Mouse (Mus musculus): ENCODE results near the gene Unc45b. TPM values are rescaled to one million over a fixed set of nuclear protein-coding genes. Genes with fewer than 3 reads are reported as not detected.
"Not testable (repeated sequence)": the region's sequence is repeated elsewhere in the genome, so short reads cannot be mapped to it uniquely, and the experiment has no call there.

Gene Unc45b
- polyA plus RNA-seq, 1 experiment from 2014 or later, result 1.3 TPM

DNA sequence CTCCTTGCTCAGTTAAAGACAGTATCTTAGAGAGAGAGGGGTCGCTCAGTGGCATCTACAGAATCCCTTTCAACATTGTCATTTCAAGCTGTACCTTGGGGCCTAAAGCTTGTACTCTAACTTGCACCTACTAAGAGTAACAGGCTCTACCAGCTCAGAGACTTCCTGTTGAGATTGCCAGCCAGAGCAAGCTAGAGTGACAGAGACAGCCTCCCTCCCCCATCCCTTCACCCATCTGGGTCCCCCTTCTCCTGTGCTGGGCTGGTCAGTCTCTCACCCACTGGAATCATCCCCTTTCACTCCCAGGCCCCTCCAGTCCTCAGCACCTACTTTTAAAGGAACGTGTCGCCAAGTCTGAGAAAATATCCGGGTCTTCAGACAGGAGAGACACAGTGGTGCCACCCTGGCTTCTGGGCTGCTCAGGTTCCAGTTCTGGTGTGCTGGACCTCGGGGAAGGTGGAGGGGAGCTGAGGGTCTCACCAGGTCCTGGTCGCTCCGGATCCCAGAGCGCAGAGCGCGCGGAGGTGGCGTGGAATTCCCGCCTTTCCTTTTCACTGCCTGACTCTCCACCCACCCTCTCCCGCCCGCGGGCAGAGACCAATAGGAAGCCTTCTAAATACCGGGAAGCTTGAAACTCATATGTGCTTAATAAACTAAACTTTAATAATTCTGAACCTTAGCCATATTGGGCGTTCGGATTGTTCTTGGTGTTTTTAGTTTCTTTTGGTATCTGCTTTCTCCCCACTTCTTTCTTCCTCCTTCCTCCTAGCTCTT is 80.4 kb downstream of the Unc45b start:
- H3K9me3 ChIP-seq; H3K36me3 ChIP-seq; ATAC-seq (ENCODE audit: low FRiP score); H3K27ac ChIP-seq; H3K4me1 ChIP-seq (replicated peaks): not testable (repeated sequence)
- Histone ChIP-seq H3K9ac (0 out of 2 replicates have a peak overlapping the region, but pooled peaks have one; percentile 35), H3K27me3 (peaks cover 15% of the 10 kb centered on the region), H3K4me3 (peak overlapping the region; percentile 36), H3K4me2 (peak overlapping the region; percentile 54)
- WGBS, result 13% methylated on average over 19 of the region's 19 CpGs

DNA sequence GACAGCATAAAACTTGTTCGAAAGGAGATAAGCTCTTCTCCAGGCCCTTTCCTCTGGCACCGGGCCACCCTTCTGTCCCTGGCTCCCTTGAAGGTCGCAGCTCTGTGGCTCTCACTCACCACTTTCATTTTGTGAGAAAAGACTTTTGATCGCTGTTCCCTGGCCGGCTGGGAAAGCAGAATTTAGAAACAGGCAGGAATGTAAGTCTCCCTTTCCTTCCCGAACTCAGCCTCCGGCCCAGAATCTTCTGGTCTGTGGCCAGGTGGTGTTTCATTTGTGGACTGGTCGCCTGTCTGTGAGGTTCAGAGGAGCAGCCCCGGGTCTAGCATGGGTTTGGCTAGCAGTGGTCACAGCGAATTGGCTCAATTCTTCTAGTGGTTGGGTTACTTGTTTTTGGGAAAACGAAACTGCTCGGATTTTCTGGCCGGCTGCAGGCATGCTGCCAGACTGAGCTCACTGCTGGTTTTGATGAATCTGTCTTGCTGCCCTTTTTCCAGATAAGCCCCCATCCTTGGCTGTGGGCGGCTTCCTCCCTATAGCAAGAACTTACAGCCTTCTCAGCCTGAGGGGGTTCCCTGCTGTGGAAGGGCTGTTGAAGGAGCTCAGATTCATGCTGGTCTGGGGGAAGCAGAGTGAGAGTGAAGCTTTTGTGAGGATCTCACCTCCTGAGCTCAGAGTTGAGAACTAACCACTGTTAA is 81.3 kb downstream of the Unc45b start, which contains the start of gene Slfn9:
Gene Slfn9, minus strand, starts transcription at position 362 of the 698 bp plus-strand sequence.
- peaks cover 15% of the 10 kb centered on the region for H3K27me3 ChIP-seq
- H3K27ac ChIP-seq, result no peak within 1 kb of the TSS
- peak within 1 kb of the TSS; percentile 35; the same call in 1 of the 2 replicates for H3K9ac ChIP-seq

More for the DNA sequence above, 81.3 kb downstream of the Unc45b start, which contains the start of gene Slfn9:
- no peak for ATAC-seq (ENCODE audit: low FRiP score)
- WGBS, result 12% methylated on average over 14 of the region's 14 CpGs
- H3K4me3 ChIP-seq, result peak within 1 kb of the TSS; percentile 36
- no peaks in the 10 kb centered on the region for H3K9me3 ChIP-seq
- peaks cover 8% of the 10 kb centered on the region for H3K4me1 ChIP-seq (replicated peaks)
- peak within 1 kb of the TSS; percentile 54 for H3K4me2 ChIP-seq
- no peaks in the 10 kb centered on the region for H3K36me3 ChIP-seq

Small RNA genes lying within 50 kb of the gene (microRNA-seq; reads per million reads assigned to microRNA genes)
- not detected for gene Mir7679

Other genes with a start within 250 kb of the Unc45b start
- 0.32 and 0.35 TPM in 2 replicates for gene Cct6b, start 146.2 kb upstream of the Unc45b start, polyA plus RNA-seq (2015; fragmentation: Nextera tagmentation; extraction: Ambion mirVana)
- 29.6 and 31.0 TPM in 2 replicates for gene Zfp830, start 146.2 kb upstream of the Unc45b start, polyA plus RNA-seq (2015; fragmentation: Nextera tagmentation; extraction: Ambion mirVana)
- 27.0 and 29.9 TPM in 2 replicates for gene Lig3, start 129.4 kb upstream of the Unc45b start, polyA plus RNA-seq (2015; fragmentation: Nextera tagmentation; extraction: Ambion mirVana)
- gene Rffl, start 39.3 kb upstream of the Unc45b start, polyA plus RNA-seq (2015; fragmentation: Nextera tagmentation; extraction: Ambion mirVana), result 4.7 and 5.6 TPM in 2 replicates
- 12.3 and 13.4 TPM in 2 replicates for gene Rad51d, start 19.9 kb upstream of the Unc45b start, polyA plus RNA-seq (2015; fragmentation: Nextera tagmentation; extraction: Ambion mirVana)
- gene Fndc8, start 18.4 kb upstream of the Unc45b start, polyA plus RNA-seq (2015; fragmentation: Nextera tagmentation; extraction: Ambion mirVana), result 0.71 and 0.80 TPM in 2 replicates
- gene Nle1, start 2.1 kb upstream of the Unc45b start, polyA plus RNA-seq (2015; fragmentation: Nextera tagmentation; extraction: Ambion mirVana), result 27.3 and 35.3 TPM in 2 replicates
- gene Slfn5, start 40.8 kb downstream of the Unc45b start, polyA plus RNA-seq (2015; fragmentation: Nextera tagmentation; extraction: Ambion mirVana), result 1.00 and 1.0 TPM in 2 replicates
- gene Slfn9, start 81.3 kb downstream of the Unc45b start, polyA plus RNA-seq (2015; fragmentation: Nextera tagmentation; extraction: Ambion mirVana), result 2.7 and 2.8 TPM in 2 replicates
- gene Slfn8, start 110.3 kb downstream of the Unc45b start, polyA plus RNA-seq (2015; fragmentation: Nextera tagmentation; extraction: Ambion mirVana), result 0.10 and 0.35 TPM in 2 replicates
- 1.3 TPM in 2 replicates for gene Slfn2, start 154.6 kb downstream of the Unc45b start, polyA plus RNA-seq (2015; fragmentation: Nextera tagmentation; extraction: Ambion mirVana)
- not detected in 2 replicates for gene Slfn1, start 206.3 kb downstream of the Unc45b start, polyA plus RNA-seq (2015; fragmentation: Nextera tagmentation; extraction: Ambion mirVana)

Measured in hindbrain, embryonic 13.5 days (tissue).